Mouse (Mus musculus): ENCODE measurements around the gene Nkg7. TPM values are rescaled to one million over a fixed set of nuclear protein-coding genes. Genes with fewer than 3 reads are reported as not detected.

Nkg7 gene
- polyA plus RNA-seq, 1 experiment from 2014 or later = not detected

GRCm38 (mm10) chr7:43417298-43417697 is 19.6 kb upstream of the Nkg7 start:
- Histone ChIP-seq H3K9ac (ENCODE audit: low read depth, low read length) (no peak overlapping the region), H3K4me2 (no peak overlapping the region), H3K9me3 (replicated peaks; ENCODE audit: control insufficient read depth, low read length) (no peaks in the 10 kb centered on the region), H3K27ac (ENCODE audit: low read depth, low read length) (no peak overlapping the region), H3K36me3 (ENCODE audit: control insufficient read depth, insufficient read depth, low read length) (no peaks in the 10 kb centered on the region), H3K27me3 (ENCODE audit: control insufficient read depth, insufficient read depth, low read length) (no peaks in the 10 kb centered on the region), H3K4me1 (ENCODE audit: control insufficient read depth, insufficient read depth, low read length) (no peaks in the 10 kb centered on the region), H3K4me3 (ENCODE audit: low read depth, low read length) (no peak overlapping the region)
- 76% methylated on average over 10 of the region's 10 CpGs for WGBS (ENCODE audit: insufficient replicate concordance)
- ATAC-seq (replicated peaks; ENCODE audit: insufficient number of reproducible peaks, low FRiP score, low TSS enrichment) = no peak

- H3K9ac ChIP-seq (ENCODE audit: low read depth, low read length) = no peak overlapping the region
- H3K4me3 ChIP-seq (ENCODE audit: low read depth, low read length) = no peak overlapping the region
- 11% methylated on average over 11 of the region's 11 CpGs for WGBS (ENCODE audit: insufficient replicate concordance)
Observed at GRCm38 (mm10) chr7:43422995-43423617, 13.8 kb upstream of the Nkg7 start.

GRCm38 (mm10) chr7:43423991-43424625 is 12.8 kb upstream of the Nkg7 start:
- Histone ChIP-seq H3K9me3 (replicated peaks; ENCODE audit: control insufficient read depth, low read length) (no peaks in the 10 kb centered on the region), H3K4me3 (ENCODE audit: low read depth, low read length) (no peak overlapping the region), H3K4me1 (ENCODE audit: control insufficient read depth, insufficient read depth, low read length) (no peaks in the 10 kb centered on the region), H3K4me2 (no peak overlapping the region), H3K36me3 (ENCODE audit: control insufficient read depth, insufficient read depth, low read length) (no peaks in the 10 kb centered on the region), H3K9ac (ENCODE audit: low read depth, low read length) (no peak overlapping the region), H3K27ac (ENCODE audit: low read depth, low read length) (no peak overlapping the region), H3K27me3 (ENCODE audit: control insufficient read depth, insufficient read depth, low read length) (no peaks in the 10 kb centered on the region)
- 54% methylated on average over 3 of the region's 3 CpGs for WGBS (ENCODE audit: insufficient replicate concordance)
- ATAC-seq (replicated peaks; ENCODE audit: insufficient number of reproducible peaks, low FRiP score, low TSS enrichment) = no peak

More at GRCm38 (mm10) chr7:43422995-43423617, 13.8 kb upstream of the Nkg7 start:
- Histone ChIP-seq H3K27ac (ENCODE audit: low read depth, low read length) (no peak overlapping the region), H3K36me3 (ENCODE audit: control insufficient read depth, insufficient read depth, low read length) (no peaks in the 10 kb centered on the region), H3K4me1 (ENCODE audit: control insufficient read depth, insufficient read depth, low read length) (no peaks in the 10 kb centered on the region), H3K4me2 (peak overlapping the region; percentile 47), H3K27me3 (ENCODE audit: control insufficient read depth, insufficient read depth, low read length) (no peaks in the 10 kb centered on the region), H3K9me3 (replicated peaks; ENCODE audit: control insufficient read depth, low read length) (no peaks in the 10 kb centered on the region)
- ATAC-seq (replicated peaks; ENCODE audit: insufficient number of reproducible peaks, low FRiP score, low TSS enrichment) = peak; percentile 79

GRCm38 (mm10) chr7:43427406-43427805 is 9.5 kb upstream of the Nkg7 start, which contains the start of gene Lim2:
Lim2 (plus strand) TSS chr7:43427670.
- no peak within 1 kb of the TSS for H3K4me3 ChIP-seq (ENCODE audit: low read depth, low read length)
- WGBS (ENCODE audit: insufficient replicate concordance) = 74% methylated on average over 8 of the region's 8 CpGs
- H3K4me2 ChIP-seq = no peak within 1 kb of the TSS
- no peaks in the 10 kb centered on the region for H3K4me1 ChIP-seq (ENCODE audit: control insufficient read depth, insufficient read depth, low read length)
- H3K27me3 ChIP-seq (ENCODE audit: control insufficient read depth, insufficient read depth, low read length) = no peaks in the 10 kb centered on the region
- H3K27ac ChIP-seq (ENCODE audit: low read depth, low read length) = no peak within 1 kb of the TSS
- ATAC-seq (replicated peaks; ENCODE audit: insufficient number of reproducible peaks, low FRiP score, low TSS enrichment) = no peak
- no peaks in the 10 kb centered on the region for H3K9me3 ChIP-seq (replicated peaks; ENCODE audit: control insufficient read depth, low read length)
- no peaks in the 10 kb centered on the region for H3K36me3 ChIP-seq (ENCODE audit: control insufficient read depth, insufficient read depth, low read length)
- H3K9ac ChIP-seq (ENCODE audit: low read depth, low read length) = no peak within 1 kb of the TSS

- Histone ChIP-seq H3K9me3 (replicated peaks; ENCODE audit: control insufficient read depth, low read length) (no peaks in the 10 kb centered on the region), H3K9ac (ENCODE audit: low read depth, low read length) (no peak overlapping the region), H3K27me3 (ENCODE audit: control insufficient read depth, insufficient read depth, low read length) (no peaks in the 10 kb centered on the region), H3K27ac (ENCODE audit: low read depth, low read length) (no peak overlapping the region), H3K4me1 (ENCODE audit: control insufficient read depth, insufficient read depth, low read length) (no peaks in the 10 kb centered on the region), H3K36me3 (ENCODE audit: control insufficient read depth, insufficient read depth, low read length) (no peaks in the 10 kb centered on the region), H3K4me2 (no peak overlapping the region), H3K4me3 (ENCODE audit: low read depth, low read length) (no peak overlapping the region)
- 32% methylated on average over 4 of the region's 4 CpGs for WGBS (ENCODE audit: insufficient replicate concordance)
- ATAC-seq (replicated peaks; ENCODE audit: insufficient number of reproducible peaks, low FRiP score, low TSS enrichment) = no peak
Observed at GRCm38 (mm10) chr7:43429500-43429899, 7.4 kb upstream of the Nkg7 start.

GRCm38 (mm10) chr7:43432891-43433290 is 4.0 kb upstream of the Nkg7 start:
- no peaks in the 10 kb centered on the region for H3K4me1 ChIP-seq (ENCODE audit: control insufficient read depth, insufficient read depth, low read length)
- H3K27ac ChIP-seq (ENCODE audit: low read depth, low read length) = no peak overlapping the region
- WGBS (ENCODE audit: insufficient replicate concordance) = 63% methylated on average over 4 of the region's 4 CpGs
- no peak overlapping the region for H3K4me3 ChIP-seq (ENCODE audit: low read depth, low read length)
- H3K9ac ChIP-seq (ENCODE audit: low read depth, low read length) = no peak overlapping the region
- no peaks in the 10 kb centered on the region; the same call in 1 of the 2 replicates for H3K27me3 ChIP-seq (ENCODE audit: control insufficient read depth, insufficient read depth, low read length)
- H3K36me3 ChIP-seq (ENCODE audit: control insufficient read depth, insufficient read depth, low read length) = no peaks in the 10 kb centered on the region
- H3K4me2 ChIP-seq = no peak overlapping the region
- H3K9me3 ChIP-seq (replicated peaks; ENCODE audit: control insufficient read depth, low read length) = no peaks in the 10 kb centered on the region
- ATAC-seq (replicated peaks; ENCODE audit: insufficient number of reproducible peaks, low FRiP score, low TSS enrichment) = no peak

- no peak overlapping the region for H3K9ac ChIP-seq (ENCODE audit: low read depth, low read length)
- 85% methylated on average over 5 of the region's 5 CpGs for WGBS (ENCODE audit: insufficient replicate concordance)
- H3K4me2 ChIP-seq = no peak overlapping the region
- no peak overlapping the region for H3K4me3 ChIP-seq (ENCODE audit: low read depth, low read length)
- no peaks in the 10 kb centered on the region for H3K9me3 ChIP-seq (replicated peaks; ENCODE audit: control insufficient read depth, low read length)
- H3K27me3 ChIP-seq (ENCODE audit: control insufficient read depth, insufficient read depth, low read length) = peaks cover 2% of the 10 kb centered on the region; the same call in 1 of the 2 replicates
- no peaks in the 10 kb centered on the region for H3K4me1 ChIP-seq (ENCODE audit: control insufficient read depth, insufficient read depth, low read length)
- no peaks in the 10 kb centered on the region for H3K36me3 ChIP-seq (ENCODE audit: control insufficient read depth, insufficient read depth, low read length)
- H3K27ac ChIP-seq (ENCODE audit: low read depth, low read length) = no peak overlapping the region
- ATAC-seq (replicated peaks; ENCODE audit: insufficient number of reproducible peaks, low FRiP score, low TSS enrichment) = no peak
Observed at GRCm38 (mm10) chr7:43434676-43435075, 2.2 kb upstream of the Nkg7 start.

GRCm38 (mm10) chr7:43438611-43439010 is 1.7 kb downstream of the Nkg7 start:
- Histone ChIP-seq H3K9me3 (replicated peaks; ENCODE audit: control insufficient read depth, low read length) (no peaks in the 10 kb centered on the region), H3K36me3 (ENCODE audit: control insufficient read depth, insufficient read depth, low read length) (no peaks in the 10 kb centered on the region), H3K4me3 (ENCODE audit: low read depth, low read length) (no peak overlapping the region), H3K4me2 (no peak overlapping the region), H3K27ac (ENCODE audit: low read depth, low read length) (no peak overlapping the region), H3K27me3 (ENCODE audit: control insufficient read depth, insufficient read depth, low read length) (peaks cover 2% of the 10 kb centered on the region; the same call in 1 of the 2 replicates), H3K4me1 (ENCODE audit: control insufficient read depth, insufficient read depth, low read length) (peaks cover 6% of the 10 kb centered on the region), H3K9ac (ENCODE audit: low read depth, low read length) (no peak overlapping the region)
- ATAC-seq (replicated peaks; ENCODE audit: insufficient number of reproducible peaks, low FRiP score, low TSS enrichment) = no peak
- 72% methylated on average over 4 of the region's 4 CpGs for WGBS (ENCODE audit: insufficient replicate concordance)

GRCm38 (mm10) chr7:43440482-43440881 is 3.6 kb downstream of the Nkg7 start, which contains the start of gene Cldnd2:
Cldnd2 (plus strand) TSS chr7:43440782.
- Histone ChIP-seq H3K36me3 (ENCODE audit: control insufficient read depth, insufficient read depth, low read length) (no peaks in the 10 kb centered on the region), H3K27ac (ENCODE audit: low read depth, low read length) (no peak within 1 kb of the TSS), H3K27me3 (ENCODE audit: control insufficient read depth, insufficient read depth, low read length) (peaks cover 2% of the 10 kb centered on the region; the same call in 1 of the 2 replicates), H3K9ac (ENCODE audit: low read depth, low read length) (no peak within 1 kb of the TSS), H3K4me2 (no peak within 1 kb of the TSS), H3K4me1 (ENCODE audit: control insufficient read depth, insufficient read depth, low read length) (peaks cover 15% of the 10 kb centered on the region), H3K4me3 (ENCODE audit: low read depth, low read length) (no peak within 1 kb of the TSS), H3K9me3 (replicated peaks; ENCODE audit: control insufficient read depth, low read length) (no peaks in the 10 kb centered on the region)
- WGBS (ENCODE audit: insufficient replicate concordance) = 76% methylated on average over 6 of the region's 6 CpGs
- no peak for ATAC-seq (replicated peaks; ENCODE audit: insufficient number of reproducible peaks, low FRiP score, low TSS enrichment)

Data from heart, embryonic 11.5 days (tissue).